Mouse (Mus musculus): Measurements from ENCODE around the gene Pank3.

DNA sequence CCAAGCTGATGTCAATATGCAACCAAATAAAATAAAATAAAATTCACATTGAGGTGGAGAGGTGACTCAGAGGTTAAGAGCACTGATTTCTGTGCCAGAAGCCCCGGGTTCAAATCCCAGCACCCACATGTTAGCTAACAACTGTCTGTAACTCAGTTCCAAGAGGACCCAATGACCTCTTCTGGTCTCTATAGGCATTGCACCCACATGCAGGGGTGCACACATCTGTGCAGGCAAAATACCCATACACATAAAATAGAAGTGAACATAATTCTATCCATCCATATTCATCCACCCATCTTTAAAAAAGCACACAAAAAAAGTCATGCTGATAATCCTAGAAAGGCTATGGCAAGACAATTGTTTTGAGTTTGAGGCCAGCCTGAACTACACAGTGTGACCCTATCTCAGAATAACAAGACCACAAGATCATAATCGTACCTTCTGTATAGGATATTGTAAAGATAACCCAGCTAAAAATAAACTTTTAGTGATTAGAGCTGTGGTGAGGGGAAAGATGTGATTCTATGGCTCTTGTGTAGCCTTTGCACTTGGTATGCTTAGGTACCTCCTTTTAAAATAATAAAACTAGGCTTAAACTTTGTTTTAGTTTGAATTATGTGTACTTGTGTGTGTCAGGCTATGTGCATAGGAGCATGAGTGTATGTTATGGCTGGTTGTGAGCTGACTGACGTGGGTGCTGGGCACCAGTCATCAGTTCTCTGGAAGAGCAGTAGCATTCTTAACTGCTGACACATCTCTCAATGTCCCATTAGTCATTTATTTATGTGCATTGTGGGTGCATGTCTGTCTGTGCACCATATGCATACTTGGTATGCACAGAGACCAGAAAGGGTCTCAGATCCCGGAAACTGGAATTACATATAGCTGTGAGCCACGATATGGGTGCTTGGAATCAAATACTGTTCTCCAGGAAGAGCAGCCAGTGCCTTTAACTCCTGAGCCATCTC, 68.2 kb downstream of the Pank3 start:
- TF ChIP-seq ZNF384 (IDR thresholded peaks at IDR 0.05; ENCODE audit: low read depth, low read length) (no peak), HCFC1 (IDR thresholded peaks at IDR 0.05; ENCODE audit: borderline replicate concordance, insufficient read depth, low read length) (no peak), CHD2 (IDR thresholded peaks at IDR 0.05; ENCODE audit: low read depth, low read length) (no peak), ZC3H11A (IDR thresholded peaks at IDR 0.05; ENCODE audit: borderline replicate concordance, low read depth, low read length) (no peak)

Measured in ES-E14 (cell line).